Mouse (Mus musculus): ENCODE measurements around the gene Psat1.

The Psat1 gene

GRCm38 (mm10) chr19:15864129-15864528, 83.0 kb downstream of the Psat1 start:
- no peak for DNase-seq (ENCODE audit: low spot score in 2 of 2)

- DNase-seq (ENCODE audit: low spot score in 2 of 2) = no peak
Observed at GRCm38 (mm10) chr19:15855379-15855778, 91.8 kb downstream of the Psat1 start.
